ENCODE assay signal across 27 mouse cellular contexts in genomic region chr2:181829032-181829650, GRCm38 (mm10). TPM values are rescaled to one million over a fixed set of nuclear protein-coding genes. Genes with fewer than 3 reads are reported as not detected.
DNase-seq lines count a peak whose midpoint lies in the region; ATAC-seq and TF ChIP-seq lines count a peak whose summit lies in the region.
"Had no signal": no experiment of that assay in that cellular context is flagged by ENCODE, and none has a peak within 500 bp of the region (broad histone marks: within the 10 kb centered on the region; RNA-seq: fewer than 3 reads in every experiment).

No protein-coding gene starts in this region.

- peaks cover 0 to 13% of the 10 kb centered on the region in 2 experiments; a peak in 2 of 4 replicates for H3K36me3 ChIP-seq in MEL (ENCODE audit: control insufficient read depth in 1 of 2, insufficient read depth in 2 of 2, low read length in 2 of 2)
- H3K36me3 ChIP-seq in liver, embryonic 13.5 days, result no peaks in the 10 kb centered on the region
- H3K36me3 ChIP-seq in neural tube, embryonic 15.5 days, result peaks cover 41% of the 10 kb centered on the region
- H3K36me3 ChIP-seq: embryonic facial prominence, embryonic 13.5 days; heart, embryonic 13.5 days; intestine, embryonic 15.5 days; limb, embryonic 10.5 days; limb, embryonic 15.5 days had no signal

- H3K79me2 ChIP-seq in MEL (ENCODE audit: control insufficient read depth, insufficient read depth, low read length, poor library complexity), result no peaks in the 10 kb centered on the region

- peaks cover 4 to 14% of the 10 kb centered on the region in 2 experiments for H3K4me1 ChIP-seq in MEL (ENCODE audit: control insufficient read depth in 1 of 2, insufficient read depth in 2 of 2, low read length in 2 of 2)
- peaks cover 20% of the 10 kb centered on the region for H3K4me1 ChIP-seq in liver, embryonic 13.5 days (replicated peaks)
- H3K4me1 ChIP-seq in neural tube, embryonic 15.5 days, result no peaks in the 10 kb centered on the region
- H3K4me1 ChIP-seq: embryonic facial prominence, embryonic 13.5 days; forebrain, embryonic 13.5 days; heart, embryonic 13.5 days; intestine, embryonic 15.5 days; limb, embryonic 10.5 days; limb, embryonic 15.5 days had no signal

- no peak overlapping the region for H3K4me2 ChIP-seq in liver, embryonic 13.5 days
- no peak overlapping the region for H3K4me2 ChIP-seq in neural tube, embryonic 15.5 days
- H3K4me2 ChIP-seq: embryonic facial prominence, embryonic 13.5 days; forebrain, embryonic 13.5 days; heart, embryonic 13.5 days; intestine, embryonic 15.5 days; limb, embryonic 15.5 days had no signal

- intact Hi-C loops in left cerebral cortex, postnatal 36 days (cut with DNase I), result no loop called here

- H3K9ac ChIP-seq in MEL (ENCODE audit: control insufficient read depth, low read depth, low read length, poor library complexity, severe bottlenecking), result no peak overlapping the region
- no peak overlapping the region for H3K9ac ChIP-seq in liver, embryonic 13.5 days
- H3K9ac ChIP-seq in neural tube, embryonic 15.5 days (replicated peaks), result no peak overlapping the region
- H3K9ac ChIP-seq: embryonic facial prominence, embryonic 13.5 days; forebrain, embryonic 13.5 days; heart, embryonic 13.5 days; intestine, embryonic 15.5 days; limb, embryonic 15.5 days had no signal

- no peak for TF ChIP-seq RAD21 in MEL (IDR thresholded peaks at IDR 0.05; ENCODE audit: low read depth, low read length)

- no peaks in the 10 kb centered on the region for H3K9me3 ChIP-seq in MEL (replicated peaks; ENCODE audit: insufficient read depth, low read length)
- no peaks in the 10 kb centered on the region for H3K9me3 ChIP-seq in liver, embryonic 13.5 days (replicated peaks)
- H3K9me3 ChIP-seq in neural tube, embryonic 15.5 days (replicated peaks), result no peaks in the 10 kb centered on the region
- H3K9me3 ChIP-seq: embryonic facial prominence, embryonic 13.5 days; forebrain, embryonic 13.5 days; heart, embryonic 13.5 days; intestine, embryonic 15.5 days; limb, embryonic 10.5 days; limb, embryonic 15.5 days had no signal

- H3K27me3 ChIP-seq in MEL (ENCODE audit: control insufficient read depth in 1 of 2, insufficient read depth in 2 of 2, low read length in 2 of 2), result no peaks in the 10 kb centered on the region; a peak in 1 of 4 replicates
- H3K27me3 ChIP-seq in liver, embryonic 13.5 days, result no peaks in the 10 kb centered on the region
- no peaks in the 10 kb centered on the region for H3K27me3 ChIP-seq in neural tube, embryonic 15.5 days (replicated peaks)
- H3K27me3 ChIP-seq: embryonic facial prominence, embryonic 13.5 days; forebrain, embryonic 13.5 days; intestine, embryonic 15.5 days; limb, embryonic 15.5 days had no signal

- peak; percentile 87 to 90 for TF ChIP-seq EP300 in MEL (IDR thresholded peaks at IDR 0.05; ENCODE audit: low read depth in 1 of 2, low read length in 2 of 2)

- H3K4me3 ChIP-seq in MEL (ENCODE audit: control insufficient read depth in 1 of 2, insufficient read depth in 1 of 2, low read depth in 2 of 2, low read length in 2 of 2), result no peak overlapping the region
- no peak overlapping the region for H3K4me3 ChIP-seq in liver, embryonic 13.5 days (replicated peaks)
- no peak overlapping the region for H3K4me3 ChIP-seq in neural tube, embryonic 15.5 days (replicated peaks)
- H3K4me3 ChIP-seq: embryonic facial prominence, embryonic 13.5 days; erythroblast, embryonic 14.5 days; forebrain, embryonic 13.5 days; heart, embryonic 13.5 days; intestine, embryonic 15.5 days; limb, embryonic 10.5 days; limb, embryonic 15.5 days had no signal

- peak; percentile 75 for DNase-seq in MEL (ENCODE audit: low read depth, low spot score)
- DNase-seq in liver, embryonic 13.5 days, result peak; percentile 20
- no peak for DNase-seq in embryo, embryonic 10.5 days (ENCODE audit: low spot score)
- no peak for DNase-seq in left cerebral cortex, postnatal 36 days (ENCODE audit: low spot score in 2 of 2)
- DNase-seq in gastrocnemius, postnatal 10 days, result no peak
- DNase-seq: adrenal gland, postnatal 25 days; cerebellum, adult 8-10 months; cerebellum, postnatal 36 days; heart, postnatal 10 days; kidney, adult 2 months; kidney, postnatal 4 days; layer of hippocampus, postnatal 36 days; lung, postnatal 4 days; midbrain, embryonic 14.5 days; retina, postnatal 1 day; right cerebral cortex, postnatal 14 days had no signal

- ATAC-seq in erythroblast, adult 5-6 weeks (replicated peaks; ENCODE audit: low FRiP score, poor library complexity, severe bottlenecking), result peak; percentile 85
- ATAC-seq in liver, embryonic 13.5 days (ENCODE audit: low read depth), result peak; percentile 92
- peak; percentile 66 for ATAC-seq in megakaryocyte progenitor cell, adult 5-6 weeks (replicated peaks; ENCODE audit: poor library complexity)
- ATAC-seq in neural tube, embryonic 15.5 days (ENCODE audit: low FRiP score), result no peak
- ATAC-seq: forebrain, embryonic 13.5 days; hindbrain, postnatal 0 days; intestine, embryonic 15.5 days had no signal

- WGBS in liver, embryonic 13.5 days (ENCODE audit: insufficient replicate concordance), result 28% methylated on average over 2 of the region's 2 CpGs
- WGBS in neural tube, embryonic 15.5 days, result 83% methylated on average over 2 of the region's 2 CpGs

- TF ChIP-seq CTCF in MEL (IDR thresholded peaks at IDR 0.05 in 2 of 3, conservative IDR thresholded peaks at IDR 0.05 in 1 of 3; ENCODE audit: control insufficient read depth in 1 of 3, insufficient read depth in 1 of 3, low read depth in 2 of 3, low read length in 3 of 3, poor library complexity in 1 of 3, severe bottlenecking in 1 of 3), result no peak

- H3K27ac ChIP-seq in MEL (ENCODE audit: control insufficient read depth, low read depth, low read length), result peak overlapping the region; percentile 46
- no peak overlapping the region for H3K27ac ChIP-seq in liver, embryonic 13.5 days
- no peak overlapping the region for H3K27ac ChIP-seq in neural tube, embryonic 15.5 days (replicated peaks)
- H3K27ac ChIP-seq: embryonic facial prominence, embryonic 13.5 days; forebrain, embryonic 13.5 days; heart, embryonic 13.5 days; hindbrain, postnatal 0 days; intestine, embryonic 15.5 days; limb, embryonic 10.5 days; limb, embryonic 15.5 days had no signal

- no peak for TF ChIP-seq POLR2A in MEL (IDR thresholded peaks at IDR 0.05; ENCODE audit: control insufficient read depth in 1 of 2, insufficient read depth in 1 of 2, low read depth in 1 of 2, low read length in 2 of 2, poor library complexity in 1 of 2)

TF ChIP-seq in MEL, 35 proteins besides CTCF, POLR2A, EP300 and RAD21:
- peak; percentile 89 for TF ChIP-seq TCF12 (IDR thresholded peaks at IDR 0.05; ENCODE audit: low read depth, low read length)
- TF ChIP-seq ZKSCAN1 (IDR thresholded peaks at IDR 0.05; ENCODE audit: low read depth, low read length), result no peak
- TF ChIP-seq TAL1 (IDR thresholded peaks at IDR 0.05; ENCODE audit: low read length), result peak; percentile 90
- peak; percentile 50; the same call in 1 of the 2 replicates for TF ChIP-seq JUND (IDR thresholded peaks at IDR 0.05; ENCODE audit: low read depth, low read length)
- peak; percentile 80 for TF ChIP-seq GATA1 (IDR thresholded peaks at IDR 0.05; ENCODE audit: low read depth, low read length)
- 0 out of 2 replicates have a peak, but pooled peaks have one; percentile 12 for TF ChIP-seq MAX (IDR thresholded peaks at IDR 0.05; ENCODE audit: low read length)
- peak; percentile 52; the same call in 1 of the 2 replicates for TF ChIP-seq RCOR1 (IDR thresholded peaks at IDR 0.05; ENCODE audit: low read depth, low read length)
- peak; percentile 52 for TF ChIP-seq ETS1 (IDR thresholded peaks at IDR 0.05; ENCODE audit: low read depth, low read length)
- TF ChIP-seq TBP (IDR thresholded peaks at IDR 0.05; ENCODE audit: low read depth, low read length), result no peak
- no peak for TF ChIP-seq E2F4 (IDR thresholded peaks at IDR 0.05; ENCODE audit: borderline replicate concordance, low read depth, low read length)
- peak; percentile 85 for TF ChIP-seq MYB (IDR thresholded peaks at IDR 0.05; ENCODE audit: low read depth, low read length)
- TF ChIP-seq MAZ (IDR thresholded peaks at IDR 0.05; ENCODE audit: low read depth, low read length), result no peak
TF ChIP-seq in MEL: peak in this region for 8.

RNA-seq across cellular contexts. Expression of gene Pcmtd2, which starts 8.5 kb away (rescaled TPM):
- 9.9 and 10.3 TPM in 2 replicates for total RNA-seq in MEL (2012; rRNA removed)
- polyA plus RNA-seq in MEL (2012; ENCODE audit: insufficient read depth in 1 of 2, insufficient read length in 2 of 2, low read depth in 1 of 2, low replicate concordance in 2 of 2, missing spikeins in 1 of 2), result 10 to 100 TPM in 1 of 2 experiments, not detected in 1; 13.6 TPM
- total RNA-seq in erythroblast, adult 5-6 weeks (2015; ENCODE audit: low replicate concordance), result 120 and 125 TPM in 2 replicates
- 171 and 192 TPM in 2 replicates for total RNA-seq in erythroblast, adult 5-6 weeks (2017; ENCODE audit: low replicate concordance)
- polyA plus RNA-seq in liver, embryonic 13.5 days (2015; fragmentation: Nextera tagmentation; extraction: Ambion mirVana), result 14.2 and 16.9 TPM in 2 replicates
- total RNA-seq in megakaryocyte progenitor cell, adult 5-6 weeks (2015), result 14.1 and 14.6 TPM in 2 replicates
- 15.5 and 22.2 TPM in 2 replicates for total RNA-seq in megakaryocyte progenitor cell, adult 5-6 weeks (2017)
- total RNA-seq in left cerebral cortex, postnatal 36 days (2021), result 10 to 100 TPM; 81.4 to 90.5 TPM
- 26.6 and 30.2 TPM in 2 replicates for polyA plus RNA-seq in neural tube, embryonic 15.5 days (2015; fragmentation: Nextera tagmentation; extraction: Ambion mirVana)
- total RNA-seq in gastrocnemius, postnatal 10 days (2021), result 10 to 100 TPM; 22.2 to 25.2 TPM

RNA-seq across cellular contexts. Expression of gene Polr3k, which starts 35.0 kb away (rescaled TPM):
- 41.2 and 50.3 TPM in 2 replicates for total RNA-seq in MEL (2012; rRNA removed)
- polyA plus RNA-seq in MEL (2012; ENCODE audit: insufficient read depth in 1 of 2, insufficient read length in 2 of 2, low read depth in 1 of 2, low replicate concordance in 2 of 2, missing spikeins in 1 of 2), result 10 to 100 TPM in 1 of 2 experiments, not detected in 1; 37.6 TPM
- total RNA-seq in erythroblast, adult 5-6 weeks (2015; ENCODE audit: low replicate concordance), result 2.5 and 7.3 TPM in 2 replicates
- total RNA-seq in erythroblast, adult 5-6 weeks (2017; ENCODE audit: low replicate concordance), result 7.7 and 11.7 TPM in 2 replicates
- 41.2 and 41.5 TPM in 2 replicates for polyA plus RNA-seq in liver, embryonic 13.5 days (2015; fragmentation: Nextera tagmentation; extraction: Ambion mirVana)
- total RNA-seq in megakaryocyte progenitor cell, adult 5-6 weeks (2015), result 34.7 and 38.3 TPM in 2 replicates
- 30.3 and 31.9 TPM in 2 replicates for total RNA-seq in megakaryocyte progenitor cell, adult 5-6 weeks (2017)
- 10 to 100 TPM; 29.1 to 31.2 TPM for total RNA-seq in left cerebral cortex, postnatal 36 days (2021)
- polyA plus RNA-seq in neural tube, embryonic 15.5 days (2015; fragmentation: Nextera tagmentation; extraction: Ambion mirVana), result 74.2 and 76.2 TPM in 2 replicates
- 10 to 100 TPM; 11.2 to 11.4 TPM for total RNA-seq in gastrocnemius, postnatal 10 days (2021)

Comparison
In these comparisons a context has a peak if more than half of its experiments do, and no peak if none do; other contexts are left out.
1. DNase-seq: peak in MEL (single experiment) and liver, embryonic 13.5 days (single experiment); none in embryo, embryonic 10.5 days (single experiment), left cerebral cortex, postnatal 36 days (0 of 2) and gastrocnemius, postnatal 10 days (single experiment).